1 mouse cellular context compared by ENCODE assay signal in genomic region chr3:51378665-51378946, GRCm38 (mm10).
TF ChIP-seq lines count a peak whose summit lies in the region.

No protein-coding gene starts in this region.

TF ChIP-seq in CH12.LX, 34 proteins besides CTCF, POLR2A, EP300 and RAD21:
- TF ChIP-seq SIN3A (IDR thresholded peaks at IDR 0.05; ENCODE audit: low read length) (0 out of 2 replicates have a peak, but pooled peaks have one; percentile 4), ELF1 (IDR thresholded peaks at IDR 0.05; ENCODE audit: low read depth, low read length) (no peak)
